Mouse (Mus musculus) CH12.LX (cell line): ENCODE data around the gene Cd2.
A peak's percentile ranks its signal among the peaks of the same experiment; 100 is the strongest.

Experiments used
- CHD1 ChIP-seq: IDR thresholded peaks from 2 replicates; pipeline ENCODE4 v1.6.1; 2012; ENCODE audit warnings: low read depth, low read length, improper control_type of control experiment, inconsistent platforms
- CTCF ChIP-seq, 2 experiments: IDR thresholded peaks in 1 of 2; conservative IDR thresholded peaks in 1 of 2; 2 replicates each; pipeline ENCODE4 v1.5.1; 2011 to 2012; ENCODE audit warnings: low read depth in 2 of 2, low read length in 2 of 2, improper control_type of control experiment in 1 of 2, inconsistent platforms in 1 of 2, mild to moderate bottlenecking in 1 of 2, moderate library complexity in 1 of 2
- JUND ChIP-seq: conservative IDR thresholded peaks from 2 replicates; pipeline ENCODE4 v1.6.1; 2011; ENCODE audit warnings: low read depth, low read length, improper control_type of control experiment
- MAX ChIP-seq: IDR thresholded peaks from 2 replicates; pipeline ENCODE4 v1.6.1; 2011; ENCODE audit warnings: low read length, improper control_type of control experiment
- PAX5 ChIP-seq: IDR thresholded peaks from 2 replicates; pipeline ENCODE4 v1.6.1; 2012; ENCODE audit warnings: low read length, inconsistent platforms, mixed read lengths
- SIN3A ChIP-seq: IDR thresholded peaks from 2 replicates; pipeline ENCODE4 v1.6.1; 2012; ENCODE audit warnings: low read length, improper control_type of control experiment, inconsistent platforms
- USF1 ChIP-seq: IDR thresholded peaks from 2 replicates; pipeline ENCODE4 v1.6.1; 2014; ENCODE audit warnings: low read depth, mild to moderate bottlenecking, inconsistent platforms, low read length, improper control_type of control experiment
- USF2 ChIP-seq: conservative IDR thresholded peaks from 2 replicates; pipeline ENCODE4 v1.6.1; 2011; ENCODE audit warnings: low read depth, low read length, improper control_type of control experiment

DNA sequence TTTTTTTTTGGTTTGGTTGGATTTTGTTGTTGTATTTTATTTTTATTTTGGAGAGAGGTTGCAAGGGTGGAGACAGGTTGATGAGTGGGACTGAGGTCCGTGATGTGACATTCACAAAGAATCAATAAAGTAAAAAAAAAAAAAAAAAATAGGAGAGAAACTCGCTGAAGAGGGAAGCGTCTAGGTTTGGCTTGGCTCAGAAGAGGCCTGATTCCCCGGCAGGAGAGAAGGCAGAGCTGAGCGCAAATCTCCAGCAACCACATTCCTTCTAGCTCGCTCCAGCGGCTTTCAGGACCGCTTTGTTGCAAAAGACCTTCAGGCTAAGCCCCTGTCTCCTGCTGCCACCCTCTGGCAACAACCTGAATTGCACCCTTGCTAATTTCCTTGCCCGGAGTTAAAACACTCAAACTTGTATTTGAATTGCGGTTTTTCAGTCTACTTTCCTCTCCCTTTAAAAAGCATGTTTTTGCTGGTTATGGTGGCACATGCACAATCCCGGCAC lies 7.7 kb upstream of the Cd2 start:
- no peak for TF ChIP-seq MAX
- peak; percentile 52 for TF ChIP-seq SIN3A
- no peak for TF ChIP-seq JUND
- peak; percentile 93 to 97 for TF ChIP-seq CTCF (conservative IDR thresholded peaks at IDR 0.05 in 1 of 2, IDR thresholded peaks at IDR 0.05 in 1 of 2; ENCODE audit: low read depth in 2 of 2, low read length in 2 of 2)
- TF ChIP-seq CHD1: no peak
- TF ChIP-seq USF1: no peak
- no peak for TF ChIP-seq USF2
- TF ChIP-seq PAX5: no peak
